Mouse (Mus musculus): ENCODE data around the gene Fam76a. TPM values are rescaled to one million over a fixed set of nuclear protein-coding genes. Genes with fewer than 3 reads are reported as not detected.

Gene Fam76a
- polyA plus RNA-seq (2017; shearing (Covaris generic)), result 10 to 100 TPM; 17.3 to 19.3 TPM

GRCm38 (mm10) chr4:132922558-132923008 lies at the start of gene Fam76a:
TSS of gene Fam76a (minus strand) at chr4:132922558.
- ATAC-seq, result peak; percentile 99

GRCm38 (mm10) chr4:132972101-132972500 lies 49.7 kb upstream of the Fam76a start:
- ATAC-seq, result peak; percentile 85

GRCm38 (mm10) chr4:132971601-132972000 lies 49.2 kb upstream of the Fam76a start:
- ATAC-seq, result no peak

GRCm38 (mm10) chr4:132968105-132968938 lies 46.0 kb upstream of the Fam76a start:
- no peak for ATAC-seq

- no peak for ATAC-seq
Measured at GRCm38 (mm10) chr4:132964473-132964872, 42.1 kb upstream of the Fam76a start.

GRCm38 (mm10) chr4:132964064-132964463 lies 41.7 kb upstream of the Fam76a start:
- no peak for ATAC-seq

- ATAC-seq, result no peak
Measured at GRCm38 (mm10) chr4:132963436-132963835, 41.1 kb upstream of the Fam76a start.

- ATAC-seq, result no peak
Measured at GRCm38 (mm10) chr4:132962628-132963027, 40.3 kb upstream of the Fam76a start.

GRCm38 (mm10) chr4:132961866-132962265 lies 39.5 kb upstream of the Fam76a start:
- no peak for ATAC-seq

- ATAC-seq, result no peak
Measured at GRCm38 (mm10) chr4:132960864-132961639, 38.7 kb upstream of the Fam76a start.

GRCm38 (mm10) chr4:132960313-132960712 lies 38.0 kb upstream of the Fam76a start:
- no peak for ATAC-seq

GRCm38 (mm10) chr4:132959679-132960045 lies 37.3 kb upstream of the Fam76a start:
- ATAC-seq, result no peak

GRCm38 (mm10) chr4:132958741-132959678 lies 36.7 kb upstream of the Fam76a start:
- ATAC-seq, result no peak

GRCm38 (mm10) chr4:132955395-132955791 lies 33.0 kb upstream of the Fam76a start:
- ATAC-seq, result no peak

GRCm38 (mm10) chr4:132954530-132955394 lies 32.4 kb upstream of the Fam76a start:
- ATAC-seq, result no peak

- no peak for ATAC-seq
Measured at GRCm38 (mm10) chr4:132950999-132951398, 28.6 kb upstream of the Fam76a start.

- ATAC-seq, result no peak
Measured at GRCm38 (mm10) chr4:132949882-132950532, 27.6 kb upstream of the Fam76a start.

- peak; percentile 37 for ATAC-seq
Measured at GRCm38 (mm10) chr4:132946047-132947001, 24.0 kb upstream of the Fam76a start.

- peak; percentile 72 for ATAC-seq
Measured at GRCm38 (mm10) chr4:132945261-132946046, 23.1 kb upstream of the Fam76a start.

Data from activated CD4-positive, CD25-positive, alpha-beta regulatory T cell, adult 4 months (primary cell).